Mouse (Mus musculus) heart, embryonic 12.5 days (tissue): ENCODE results near the gene Fam81a. TPM values are rescaled to one million over a fixed set of nuclear protein-coding genes. Genes with fewer than 3 reads are reported as not detected.

Source experiments
- ATAC-seq: fragments of 200-750 bp; cut with Nextera tagmentation; 2 replicates; pipeline ENCODE4 v1.8.0; 2017; ENCODE audit warnings: moderate TSS enrichment, moderate library complexity; ENCODE audit not compliant: insufficient number of reproducible peaks, low FRiP score
- H3K27ac ChIP-seq: fragments of 300-500 bp; sonication (generic); 2 replicates; pipeline ENCODE4 v1.5.1; 2016; ENCODE audit warnings: mild to moderate bottlenecking, moderate library complexity; ENCODE audit not compliant: poor library complexity, severe bottlenecking
- H3K27me3 ChIP-seq: fragments of 300-500 bp; sonication (generic); replicated peaks from 2 replicates; pipeline ENCODE4 v1.6.1; 2016; ENCODE audit warnings: mild to moderate bottlenecking, moderate library complexity
- H3K36me3 ChIP-seq: fragments of 300-500 bp; sonication (generic); 2 replicates; pipeline ENCODE4 v1.6.1; 2016; ENCODE audit warnings: mild to moderate bottlenecking, moderate library complexity
- H3K4me1 ChIP-seq: fragments of 300-500 bp; sonication (generic); replicated peaks from 2 replicates; pipeline ENCODE4 v1.6.1; 2016; ENCODE audit warnings: mild to moderate bottlenecking
- H3K4me2 ChIP-seq: fragments of 300-500 bp; sonication (generic); 2 replicates; pipeline ENCODE4 v1.6.1; 2016; ENCODE audit warnings: mild to moderate bottlenecking, moderate library complexity
- H3K4me3 ChIP-seq: fragments of 300-500 bp; sonication (generic); 2 replicates; pipeline ENCODE4 v1.5.1; 2016; ENCODE audit warnings: mild to moderate bottlenecking
- H3K9ac ChIP-seq: fragments of 300-500 bp; sonication (generic); 2 replicates; pipeline ENCODE4 v1.6.1; 2016; ENCODE audit warnings: mild to moderate bottlenecking, moderate library complexity
- H3K9me3 ChIP-seq: fragments of 300-500 bp; sonication (generic); replicated peaks from 2 replicates; pipeline ENCODE4 v1.6.1; 2016; ENCODE audit warnings: mild to moderate bottlenecking, moderate library complexity
- WGBS: fragments of 180-500 bp; shearing (Covaris S2); methylation state at CpG from one replicate; pipeline ENCODE4 v1.1.7; 2016; 5-methylcytosine and 5-hydroxymethylcytosine counted together
- polyA plus RNA-seq: library from polyadenylated mRNA; unstranded; fragments of >200 nt; fragmentation: Nextera tagmentation; extraction: Ambion mirVana; gene quantifications from 2 replicates; pipeline ENCODE4 v1.2.1, GENCODE M21; 2016

The Fam81a gene
- polyA plus RNA-seq, 1 experiment from 2014 or later = 31.5 TPM

DNA sequence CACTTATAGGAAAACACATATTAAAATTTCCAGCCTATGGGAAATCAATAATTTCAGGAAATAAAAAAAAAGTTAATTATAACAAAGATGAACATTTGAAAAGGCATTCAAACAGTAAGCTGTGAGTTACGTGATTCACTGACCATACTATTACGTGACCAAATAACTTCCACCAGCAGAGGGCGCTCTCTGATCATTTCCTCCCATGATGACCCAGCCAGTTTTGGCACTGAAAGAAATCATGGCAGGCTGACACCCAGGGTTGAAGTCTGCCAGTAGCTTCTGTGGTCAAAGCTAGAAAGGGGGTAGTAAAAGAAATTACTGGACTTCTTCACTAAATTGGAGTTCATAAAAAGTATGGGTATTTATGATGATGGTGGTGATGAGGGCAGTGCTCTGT lies 33.1 kb downstream of the Fam81a start:
- ATAC-seq = no peak
- Histone ChIP-seq H3K9ac (no peak overlapping the region), H3K4me2 (no peak overlapping the region), H3K36me3 (no peaks in the 10 kb centered on the region), H3K27ac (no peak overlapping the region), H3K9me3 (no peaks in the 10 kb centered on the region), H3K4me1 (peaks cover 16% of the 10 kb centered on the region; the same call in 1 of the 2 replicates), H3K27me3 (peaks cover 3% of the 10 kb centered on the region; the same call in 1 of the 2 replicates), H3K4me3 (no peak overlapping the region)
- 8% methylated on average over 3 of the region's 3 CpGs for WGBS

DNA sequence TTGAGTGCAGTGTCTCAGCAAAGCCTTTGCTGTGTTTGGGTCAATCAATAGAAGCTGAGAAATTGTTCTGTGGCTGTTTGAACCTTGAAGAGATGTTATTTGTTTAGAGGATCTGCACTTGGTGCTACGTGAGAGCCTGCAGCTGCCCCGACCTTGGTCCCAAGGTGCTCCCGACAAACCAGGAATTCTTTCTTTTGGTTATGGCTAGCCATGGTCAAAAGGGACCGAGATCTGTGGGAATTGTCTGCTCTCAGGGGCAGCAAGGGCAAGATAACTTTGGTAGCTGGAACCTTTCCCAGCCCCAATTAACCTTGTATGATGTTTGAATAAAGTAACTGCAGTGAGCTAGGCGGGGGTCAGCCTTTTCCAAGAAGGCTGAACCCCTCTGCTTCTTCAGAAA lies 34.2 kb downstream of the Fam81a start:
- peaks cover 3% of the 10 kb centered on the region; the same call in 1 of the 2 replicates for H3K27me3 ChIP-seq
- H3K9ac ChIP-seq = no peak overlapping the region
- no peaks in the 10 kb centered on the region for H3K36me3 ChIP-seq
- 77% methylated on average over 5 of the region's 5 CpGs for WGBS
- H3K4me1 ChIP-seq = peaks cover 16% of the 10 kb centered on the region; the same call in 1 of the 2 replicates
- no peaks in the 10 kb centered on the region for H3K9me3 ChIP-seq
- H3K4me2 ChIP-seq = no peak overlapping the region
- H3K27ac ChIP-seq = no peak overlapping the region
- H3K4me3 ChIP-seq = no peak overlapping the region
- no peak for ATAC-seq

DNA sequence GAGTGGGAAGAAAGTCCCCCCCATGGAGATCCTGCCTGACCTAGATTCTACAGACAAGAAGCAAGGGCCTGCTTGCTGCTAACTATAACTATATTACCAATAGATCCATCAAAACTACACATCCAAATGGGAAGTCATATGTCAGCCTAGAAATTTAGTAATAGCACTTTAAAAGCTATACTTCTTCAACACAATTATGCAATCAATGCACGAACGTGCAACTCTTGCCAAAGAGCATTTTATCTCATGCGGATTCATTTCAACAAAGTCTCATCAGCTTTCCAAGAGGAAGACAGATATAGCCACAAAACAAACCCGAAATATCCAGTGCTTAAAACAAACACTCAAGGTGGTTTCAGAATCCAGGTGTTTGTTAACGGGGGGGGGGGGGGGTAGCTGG lies 36.8 kb downstream of the Fam81a start:
- H3K4me2 ChIP-seq = no peak overlapping the region
- peaks cover 3% of the 10 kb centered on the region; the same call in 1 of the 2 replicates for H3K27me3 ChIP-seq
- no peak for ATAC-seq
- 60% methylated on average over 5 of the region's 5 CpGs for WGBS
- H3K36me3 ChIP-seq = peaks cover 4% of the 10 kb centered on the region; the same call in 1 of the 2 replicates
- no peak overlapping the region for H3K9ac ChIP-seq
- H3K4me1 ChIP-seq = peaks cover 7% of the 10 kb centered on the region; the same call in 1 of the 2 replicates
- no peak overlapping the region for H3K4me3 ChIP-seq
- H3K9me3 ChIP-seq = no peaks in the 10 kb centered on the region
- H3K27ac ChIP-seq = no peak overlapping the region

DNA sequence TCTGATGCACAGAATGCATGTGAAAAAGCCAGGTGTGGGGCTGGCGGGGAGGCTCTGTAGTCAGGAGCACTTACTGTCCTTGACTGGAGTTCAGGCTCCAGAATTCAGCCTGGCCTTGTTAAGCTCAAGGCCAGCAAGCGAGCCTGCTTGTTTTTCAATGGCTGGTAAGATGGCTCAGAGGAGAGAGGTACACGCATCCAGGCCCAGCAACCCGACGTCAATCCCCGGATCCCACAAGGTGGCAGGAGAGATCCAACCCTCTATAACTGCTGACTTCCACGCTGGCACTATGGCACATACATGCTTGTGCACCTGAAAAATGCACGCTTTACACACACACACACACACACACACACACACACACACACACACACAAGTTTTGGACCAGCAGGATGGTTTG lies 39.3 kb downstream of the Fam81a start:
- no peak overlapping the region for H3K4me2 ChIP-seq
- no peak overlapping the region for H3K9ac ChIP-seq
- 44% methylated on average over 8 of the region's 8 CpGs for WGBS
- H3K4me3 ChIP-seq = no peak overlapping the region
- H3K27me3 ChIP-seq = no peaks in the 10 kb centered on the region
- peaks cover 7% of the 10 kb centered on the region; the same call in 1 of the 2 replicates for H3K4me1 ChIP-seq
- H3K36me3 ChIP-seq = peaks cover 21% of the 10 kb centered on the region
- H3K9me3 ChIP-seq = peaks cover 2% of the 10 kb centered on the region; the same call in 1 of the 2 replicates
- no peak for ATAC-seq
- H3K27ac ChIP-seq = no peak overlapping the region

DNA sequence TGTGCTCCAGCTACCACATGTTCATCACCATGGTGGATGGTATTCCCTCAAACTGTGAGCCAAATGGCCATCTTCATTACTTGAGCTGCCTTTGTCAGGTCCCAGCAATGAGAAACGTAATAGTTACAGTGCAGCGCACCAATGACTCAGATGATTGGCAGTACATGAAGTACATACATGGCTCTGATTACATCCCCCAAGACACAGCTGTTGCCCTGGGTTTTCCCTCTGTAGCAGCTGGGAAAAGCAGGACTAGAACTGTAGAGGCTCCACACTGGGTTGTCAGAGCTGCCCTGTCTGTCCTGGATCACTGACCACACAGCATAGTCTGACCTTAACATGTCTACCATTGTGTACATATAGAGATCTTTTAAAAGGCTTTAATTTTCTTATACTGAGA lies 44.8 kb downstream of the Fam81a start:
- 94% methylated on average over 2 of the region's 2 CpGs for WGBS
- Histone ChIP-seq H3K27ac (no peak overlapping the region), H3K4me2 (no peak overlapping the region), H3K36me3 (peaks cover 33% of the 10 kb centered on the region), H3K9ac (no peak overlapping the region), H3K4me1 (no peaks in the 10 kb centered on the region), H3K4me3 (no peak overlapping the region), H3K27me3 (no peaks in the 10 kb centered on the region), H3K9me3 (peaks cover 8% of the 10 kb centered on the region; the same call in 1 of the 2 replicates)
- no peak for ATAC-seq

DNA sequence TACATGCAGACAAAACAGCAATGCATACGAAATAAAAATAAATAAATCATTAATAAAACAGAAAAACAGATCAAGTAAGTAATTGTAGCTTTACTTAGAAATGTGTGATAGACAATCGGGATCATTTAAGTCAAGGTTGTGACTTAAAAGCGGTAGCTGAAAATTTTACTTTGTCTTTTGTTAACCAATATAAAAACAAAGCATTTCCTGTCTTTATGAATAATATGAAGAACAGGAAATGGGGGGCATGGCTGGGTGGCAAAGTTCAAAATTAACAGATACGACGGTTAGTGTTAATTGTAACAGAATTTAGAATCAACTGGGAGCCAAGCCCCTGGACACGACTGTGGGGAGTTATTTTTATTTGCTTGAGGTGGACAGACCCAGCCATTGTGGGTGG lies 47.3 kb downstream of the Fam81a start:
- ATAC-seq = no peak
- Histone ChIP-seq H3K4me2 (no peak overlapping the region), H3K36me3 (peaks cover 32% of the 10 kb centered on the region), H3K27ac (no peak overlapping the region), H3K9me3 (peaks cover 8% of the 10 kb centered on the region; the same call in 1 of the 2 replicates), H3K27me3 (no peaks in the 10 kb centered on the region), H3K4me1 (no peaks in the 10 kb centered on the region), H3K4me3 (no peak overlapping the region), H3K9ac (no peak overlapping the region)
- 70% methylated on average over 6 of the region's 6 CpGs for WGBS

DNA sequence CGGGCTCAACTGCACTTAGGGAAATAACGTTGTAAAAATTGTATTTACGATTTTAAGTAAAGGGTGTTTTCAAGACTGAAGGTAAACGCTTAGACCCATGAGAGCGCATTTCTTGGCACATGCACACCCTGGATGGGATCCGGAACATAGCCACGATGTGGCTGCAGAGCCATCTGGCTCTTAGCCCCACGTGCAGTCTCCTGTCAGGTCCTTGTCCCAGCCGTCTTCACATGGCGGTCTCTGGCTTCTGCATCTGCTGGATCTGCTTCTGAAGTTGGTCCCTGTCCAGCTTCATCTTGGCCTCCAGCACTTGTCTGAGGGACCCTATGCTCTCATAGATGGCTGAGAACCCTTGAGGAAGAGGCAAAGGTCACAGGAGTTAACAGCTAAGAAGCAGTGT lies 51.8 kb downstream of the Fam81a start:
- no peak overlapping the region for H3K27ac ChIP-seq
- peaks cover 7% of the 10 kb centered on the region; the same call in 1 of the 2 replicates for H3K36me3 ChIP-seq
- no peaks in the 10 kb centered on the region for H3K27me3 ChIP-seq
- 0 out of 2 replicates have a peak, but pooled peaks cover 6% of the 10 kb centered on the region for H3K4me1 ChIP-seq
- no peak overlapping the region for H3K9ac ChIP-seq
- H3K9me3 ChIP-seq = no peaks in the 10 kb centered on the region
- H3K4me3 ChIP-seq = no peak overlapping the region
- no peak for ATAC-seq
- WGBS = 88% methylated on average over 10 of the region's 10 CpGs
- H3K4me2 ChIP-seq = no peak overlapping the region

DNA sequence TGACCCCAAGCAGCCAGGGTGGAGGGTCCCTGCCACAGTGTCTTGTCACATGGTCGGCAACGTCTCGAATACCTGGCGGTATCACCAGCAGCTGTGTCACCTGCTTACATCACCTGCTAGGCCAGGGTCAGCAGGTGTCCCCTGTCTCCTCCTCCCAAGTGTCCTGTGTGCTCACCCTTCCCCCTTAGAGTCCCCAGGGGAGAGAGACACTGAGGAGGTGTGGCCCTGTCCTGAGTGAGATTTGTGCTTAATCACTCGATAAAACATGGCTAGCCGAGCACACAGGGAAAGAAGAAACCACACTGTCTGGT lies 53.6 kb downstream of the Fam81a start:
- no peak for ATAC-seq

DNA sequence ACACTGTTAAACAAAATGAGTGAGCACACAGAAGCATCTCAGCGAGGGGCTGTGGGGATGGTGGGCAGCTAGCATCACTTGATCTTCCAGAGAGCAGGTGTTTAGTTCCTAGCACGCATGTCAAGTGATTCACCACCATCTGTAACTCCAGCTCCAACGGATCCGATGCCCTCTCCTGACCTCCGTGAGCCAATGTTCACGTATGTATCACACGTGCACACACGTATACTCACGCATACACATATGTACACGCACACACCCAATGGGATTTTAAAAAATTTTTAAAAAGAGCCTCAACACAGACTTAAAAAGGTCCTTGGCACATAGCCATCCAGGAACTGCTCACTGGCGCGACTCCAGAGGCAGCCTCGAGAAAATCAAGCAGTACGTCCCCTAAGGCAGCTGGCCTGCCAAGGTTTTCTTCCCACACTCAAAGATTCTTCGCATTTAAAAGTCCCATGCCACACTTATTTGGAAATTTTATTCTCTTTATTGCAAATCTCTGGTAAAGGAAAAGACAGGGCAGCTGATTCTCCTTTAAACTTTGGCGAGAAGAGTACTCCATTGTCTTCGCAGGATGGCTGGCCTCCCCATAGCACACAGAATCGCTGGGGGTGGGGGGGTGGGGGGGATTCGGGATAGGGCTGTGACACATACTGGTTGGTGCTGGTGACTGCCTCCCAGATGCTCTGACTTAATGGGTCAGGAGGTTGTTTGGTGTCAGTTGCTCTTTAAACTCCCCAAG lies 54.1 kb downstream of the Fam81a start:
- H3K9ac ChIP-seq = no peak overlapping the region
- ATAC-seq = no peak
- H3K4me3 ChIP-seq = no peak overlapping the region
- no peak overlapping the region for H3K27ac ChIP-seq
- H3K36me3 ChIP-seq = peaks cover 6% of the 10 kb centered on the region; the same call in 1 of the 2 replicates
- H3K9me3 ChIP-seq = 0 out of 2 replicates have a peak, but pooled peaks cover 5% of the 10 kb centered on the region
- H3K4me2 ChIP-seq = no peak overlapping the region
- 0 out of 2 replicates have a peak, but pooled peaks cover 6% of the 10 kb centered on the region for H3K4me1 ChIP-seq
- 63% methylated on average over 19 of the region's 19 CpGs for WGBS
- no peaks in the 10 kb centered on the region for H3K27me3 ChIP-seq

More for the DNA sequence above, 53.6 kb downstream of the Fam81a start:
- WGBS = 53% methylated on average over 6 of the region's 6 CpGs
- peaks cover 6% of the 10 kb centered on the region; the same call in 1 of the 2 replicates for H3K36me3 ChIP-seq
- no peaks in the 10 kb centered on the region for H3K27me3 ChIP-seq
- H3K9ac ChIP-seq = no peak overlapping the region
- H3K4me1 ChIP-seq = 0 out of 2 replicates have a peak, but pooled peaks cover 6% of the 10 kb centered on the region
- H3K4me3 ChIP-seq = no peak overlapping the region
- H3K9me3 ChIP-seq = 0 out of 2 replicates have a peak, but pooled peaks cover 5% of the 10 kb centered on the region
- no peak overlapping the region for H3K4me2 ChIP-seq
- H3K27ac ChIP-seq = no peak overlapping the region

DNA sequence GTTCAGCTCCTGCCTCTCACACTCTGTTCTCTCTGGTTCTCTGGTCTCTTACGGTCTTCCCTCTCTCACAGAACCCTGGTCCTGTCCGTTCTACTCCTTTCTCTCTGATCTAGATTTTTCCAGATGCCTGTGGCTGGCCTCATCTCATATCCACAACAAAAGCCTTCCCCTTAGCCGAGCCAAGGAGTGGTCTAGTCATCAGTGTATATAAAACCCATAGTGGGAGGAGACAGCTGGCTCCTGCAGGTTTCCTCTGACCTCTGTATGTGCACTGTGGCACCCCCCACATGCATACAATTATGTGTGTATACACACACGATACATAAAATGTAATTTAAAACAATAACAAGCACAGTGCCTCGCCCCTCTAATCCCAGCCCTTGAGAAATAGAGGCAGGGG lies 55.0 kb downstream of the Fam81a start:
- Histone ChIP-seq H3K9me3 (0 out of 2 replicates have a peak, but pooled peaks cover 5% of the 10 kb centered on the region), H3K4me3 (no peak overlapping the region), H3K27ac (no peak overlapping the region), H3K27me3 (no peaks in the 10 kb centered on the region), H3K9ac (no peak overlapping the region), H3K4me1 (0 out of 2 replicates have a peak, but pooled peaks cover 6% of the 10 kb centered on the region), H3K36me3 (0 out of 2 replicates have a peak, but pooled peaks cover 4% of the 10 kb centered on the region), H3K4me2 (no peak overlapping the region)
- no peak for ATAC-seq
- 71% methylated on average over 5 of the region's 5 CpGs for WGBS

DNA sequence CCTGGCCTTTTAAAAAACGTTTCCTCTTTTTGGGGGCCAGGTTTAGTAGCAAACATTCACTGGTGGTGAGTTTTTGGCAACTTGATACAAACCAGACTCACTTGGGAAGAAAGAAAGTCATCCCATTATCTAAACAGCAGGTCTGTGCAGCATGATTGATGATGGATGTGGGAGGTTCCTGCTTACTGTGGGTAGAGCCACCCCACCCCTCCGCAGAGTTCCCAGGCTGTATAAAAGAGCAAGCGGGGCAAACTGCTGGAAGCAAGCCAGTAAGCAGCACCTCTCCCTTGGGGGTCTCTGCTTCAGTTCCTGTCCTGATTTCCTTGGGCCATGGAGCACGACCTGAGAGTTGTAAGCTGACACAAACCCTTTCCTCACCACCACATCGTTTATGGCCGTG lies 56.3 kb downstream of the Fam81a start:
- H3K4me2 ChIP-seq = no peak overlapping the region
- H3K27ac ChIP-seq = no peak overlapping the region
- WGBS = 26% methylated on average over 6 of the region's 6 CpGs
- H3K9me3 ChIP-seq = 0 out of 2 replicates have a peak, but pooled peaks cover 5% of the 10 kb centered on the region
- no peak for ATAC-seq
- H3K4me1 ChIP-seq = 0 out of 2 replicates have a peak, but pooled peaks cover 6% of the 10 kb centered on the region
- H3K4me3 ChIP-seq = no peak overlapping the region
- H3K9ac ChIP-seq = no peak overlapping the region
- no peaks in the 10 kb centered on the region for H3K27me3 ChIP-seq
- H3K36me3 ChIP-seq = 0 out of 2 replicates have a peak, but pooled peaks cover 2% of the 10 kb centered on the region
